Mouse (Mus musculus): ENCODE data around the gene Tspear.
A peak's percentile ranks its signal among the peaks of the same experiment; 100 is the strongest.

Gene Tspear

GRCm38 (mm10) chr10:77878985-77879384 lies 192.6 kb downstream of the Tspear start:
- DNase-seq (ENCODE audit: low spot score) = peak; percentile 30

GRCm38 (mm10) chr10:77880305-77880704 lies 193.9 kb downstream of the Tspear start:
- DNase-seq (ENCODE audit: low spot score) = no peak

GRCm38 (mm10) chr10:77882553-77882952 lies 196.2 kb downstream of the Tspear start:
- DNase-seq (ENCODE audit: low spot score) = no peak

- DNase-seq (ENCODE audit: low spot score) = no peak
These were observed 199.8 kb downstream of the Tspear start for GRCm38 (mm10) chr10:77886007-77886747.

- DNase-seq (ENCODE audit: low spot score) = no peak
These were observed 204.7 kb downstream of the Tspear start for GRCm38 (mm10) chr10:77890987-77891565.

- DNase-seq (ENCODE audit: low spot score) = no peak
These were observed 209.2 kb downstream of the Tspear start for GRCm38 (mm10) chr10:77895562-77895961.

- no peak for DNase-seq (ENCODE audit: low spot score)
These were observed 213.8 kb downstream of the Tspear start for GRCm38 (mm10) chr10:77900126-77900525.

- no peak for DNase-seq (ENCODE audit: low spot score)
These were observed 214.8 kb downstream of the Tspear start for GRCm38 (mm10) chr10:77900903-77901818.

- DNase-seq (ENCODE audit: low spot score) = peak; percentile 18
These were observed 215.5 kb downstream of the Tspear start for GRCm38 (mm10) chr10:77901871-77902210.

GRCm38 (mm10) chr10:77902211-77902893 lies 216.0 kb downstream of the Tspear start, which contains the start of gene Lrrc3:
TSS of gene Lrrc3 (minus strand) at chr10:77902536.
- DNase-seq (ENCODE audit: low spot score) = peak; percentile 67

GRCm38 (mm10) chr10:77902894-77903715 lies 216.7 kb downstream of the Tspear start:
- peak; percentile 35 for DNase-seq (ENCODE audit: low spot score)

- peak; percentile 29 for DNase-seq (ENCODE audit: low spot score)
These were observed 226.2 kb downstream of the Tspear start for GRCm38 (mm10) chr10:77912605-77913004.

- no peak for DNase-seq (ENCODE audit: low spot score)
These were observed 226.9 kb downstream of the Tspear start for GRCm38 (mm10) chr10:77913292-77913691.

- peak; percentile 56 for DNase-seq (ENCODE audit: low spot score)
These were observed 230.4 kb downstream of the Tspear start for GRCm38 (mm10) chr10:77916636-77917335.

- no peak for DNase-seq (ENCODE audit: low spot score)
These were observed 234.6 kb downstream of the Tspear start for GRCm38 (mm10) chr10:77921009-77921408.

- no peak for DNase-seq (ENCODE audit: low spot score)
These were observed 236.3 kb downstream of the Tspear start for GRCm38 (mm10) chr10:77922681-77923080.

- peak; percentile 50 for DNase-seq (ENCODE audit: low spot score)
These were observed 239.8 kb downstream of the Tspear start for GRCm38 (mm10) chr10:77926140-77926539.

- DNase-seq (ENCODE audit: low spot score) = no peak
These were observed 241.0 kb downstream of the Tspear start for GRCm38 (mm10) chr10:77927375-77927774.
